Mouse (Mus musculus): ENCODE results near the gene Vapb. TPM values are rescaled to one million over a fixed set of nuclear protein-coding genes. Genes with fewer than 3 reads are reported as not detected.
"Not testable (repeated sequence)": the region's sequence is repeated elsewhere in the genome, so short reads cannot be mapped to it uniquely, and the experiment has no call there.

Vapb gene
- polyA plus RNA-seq, 1 experiment: 21.3 TPM

DNA sequence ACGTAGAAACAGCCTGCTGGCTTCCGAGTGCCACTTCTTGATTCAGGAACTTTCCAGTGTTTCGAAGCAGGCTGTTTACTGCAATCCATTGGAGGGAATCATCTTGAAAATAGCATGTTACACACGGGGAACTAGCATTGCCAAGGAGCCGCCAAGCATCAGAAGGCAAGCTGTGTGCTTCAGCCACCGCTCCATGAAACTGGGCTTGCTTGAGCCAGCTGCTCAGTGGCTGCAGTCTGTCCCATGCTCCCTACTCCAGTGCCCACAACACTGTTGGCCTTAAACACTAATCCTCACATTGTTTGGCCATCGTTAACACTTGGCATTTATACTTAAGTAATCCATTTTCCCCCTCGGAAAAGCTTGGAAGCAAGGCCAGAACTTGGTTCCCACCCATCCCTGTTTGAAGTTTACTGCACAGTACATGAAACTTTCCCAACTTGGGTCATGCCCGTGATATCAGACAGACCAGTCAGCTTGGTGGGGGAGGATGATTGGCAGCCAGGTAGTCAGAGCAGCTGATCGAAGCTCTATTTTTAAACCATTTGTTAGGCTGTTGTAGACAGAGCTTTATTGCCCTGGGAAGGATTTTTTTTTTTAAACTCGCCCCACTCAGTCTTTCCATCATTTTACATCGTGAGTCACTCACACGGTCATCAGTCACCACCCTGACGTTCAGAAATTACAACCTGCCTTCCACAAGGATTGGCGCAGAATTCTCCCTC, 31.3 kb upstream of the Vapb start:
- Histone ChIP-seq H3K4me3 (ENCODE audit: insufficient read depth, low read depth, low read length) (no peak overlapping the region), H3K27me3 (replicated peaks; ENCODE audit: control insufficient read depth, insufficient read depth, low read length) (no peaks in the 10 kb centered on the region), H3K4me1 (ENCODE audit: control insufficient read depth, insufficient read depth, low read length) (peaks cover 6% of the 10 kb centered on the region; the same call in 1 of the 2 replicates), H3K36me3 (ENCODE audit: control insufficient read depth, insufficient read depth, low read length) (no peaks in the 10 kb centered on the region), H3K27ac (ENCODE audit: insufficient read depth, low read depth, low read length) (no peak overlapping the region)
- DNase-seq: no peak
- no peak for TF ChIP-seq POLR2A (IDR thresholded peaks at IDR 0.05; ENCODE audit: low read depth, low read length)
- TF ChIP-seq CTCF (conservative IDR thresholded peaks at IDR 0.05; ENCODE audit: insufficient read depth, insufficient read length, low read depth, low read length): no peak
- 81% methylated on average over 15 of the region's 15 CpGs for WGBS

DNA sequence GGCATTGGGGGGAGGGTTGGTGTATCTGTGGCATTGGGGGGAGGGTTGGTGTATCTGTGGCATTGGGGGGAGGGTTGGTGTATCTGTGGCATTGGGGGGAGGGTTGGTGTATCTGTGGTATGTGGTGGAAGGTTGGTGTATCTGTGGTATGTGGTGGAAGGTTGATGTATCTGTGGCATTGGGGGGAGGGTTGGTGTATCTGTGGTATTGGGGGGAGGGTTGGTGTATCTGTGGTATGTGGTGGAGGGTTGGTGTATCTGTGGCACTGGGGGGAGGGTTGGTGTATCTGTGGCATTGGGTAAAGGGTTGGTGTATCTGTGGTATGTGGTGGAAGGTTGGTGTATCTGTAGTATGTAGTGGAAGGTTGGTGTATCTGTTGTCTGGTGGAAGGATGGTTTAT, 29.7 kb upstream of the Vapb start:
- not testable (repeated sequence) for H3K36me3 ChIP-seq (ENCODE audit: control insufficient read depth, insufficient read depth, low read length); DNase-seq; H3K4me3 ChIP-seq (ENCODE audit: insufficient read depth, low read depth, low read length); H3K27ac ChIP-seq (ENCODE audit: insufficient read depth, low read depth, low read length); H3K27me3 ChIP-seq (replicated peaks; ENCODE audit: control insufficient read depth, insufficient read depth, low read length); H3K4me1 ChIP-seq (ENCODE audit: control insufficient read depth, insufficient read depth, low read length)

DNA sequence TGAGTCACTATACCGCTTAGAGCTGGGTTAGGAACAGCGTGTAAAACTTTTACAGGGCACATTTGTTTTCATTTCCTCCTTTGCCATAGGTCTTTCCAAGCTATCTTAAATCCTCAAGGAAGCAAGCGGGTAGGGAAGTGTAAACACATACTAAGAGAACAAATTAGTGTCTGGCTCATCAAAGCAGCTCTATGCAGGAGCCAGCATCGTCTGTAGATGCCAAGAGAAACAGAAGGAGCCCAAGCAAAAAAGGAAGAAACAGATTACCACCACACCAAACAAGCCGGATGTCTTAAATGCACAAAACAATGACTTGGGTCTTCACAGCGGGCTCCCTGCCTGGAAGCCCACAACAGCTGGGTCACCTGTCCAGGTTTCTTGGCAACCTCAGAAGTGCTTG, 27.1 kb upstream of the Vapb start:
- TF ChIP-seq CTCF (conservative IDR thresholded peaks at IDR 0.05; ENCODE audit: insufficient read depth, insufficient read length, low read depth, low read length): no peak
- TF ChIP-seq POLR2A (IDR thresholded peaks at IDR 0.05; ENCODE audit: low read depth, low read length): no peak
- Histone ChIP-seq H3K27ac (ENCODE audit: insufficient read depth, low read depth, low read length) (no peak overlapping the region), H3K27me3 (replicated peaks; ENCODE audit: control insufficient read depth, insufficient read depth, low read length) (no peaks in the 10 kb centered on the region), H3K4me1 (ENCODE audit: control insufficient read depth, insufficient read depth, low read length) (no peaks in the 10 kb centered on the region), H3K4me3 (ENCODE audit: insufficient read depth, low read depth, low read length) (no peak overlapping the region), H3K36me3 (ENCODE audit: control insufficient read depth, insufficient read depth, low read length) (no peaks in the 10 kb centered on the region)
- DNase-seq: no peak
- WGBS: 62% methylated on average over 6 of the region's 6 CpGs

DNA sequence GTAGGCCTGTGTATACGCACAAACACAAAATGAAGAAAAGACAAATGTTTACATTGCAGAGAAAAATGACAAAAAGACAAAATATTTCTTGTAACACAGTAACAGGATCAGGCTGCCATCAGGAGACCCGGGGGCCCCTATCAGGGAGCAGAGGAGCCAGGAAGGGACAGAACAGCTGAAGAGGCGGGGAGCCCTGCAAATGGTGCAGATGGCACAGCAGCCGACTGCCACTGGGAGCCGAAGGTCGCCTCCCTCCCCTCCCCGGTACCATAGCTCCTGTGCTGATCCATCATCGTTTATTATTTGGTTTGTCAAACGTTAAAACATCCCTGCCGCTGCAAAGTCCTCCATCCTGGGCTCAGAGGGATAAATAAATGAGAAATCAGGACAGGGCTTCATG, 24.7 kb upstream of the Vapb start:
- no peaks in the 10 kb centered on the region for H3K36me3 ChIP-seq (ENCODE audit: control insufficient read depth, insufficient read depth, low read length)
- no peak overlapping the region for H3K4me3 ChIP-seq (ENCODE audit: insufficient read depth, low read depth, low read length)
- no peak for TF ChIP-seq CTCF (conservative IDR thresholded peaks at IDR 0.05; ENCODE audit: insufficient read depth, insufficient read length, low read depth, low read length)
- no peak for TF ChIP-seq POLR2A (IDR thresholded peaks at IDR 0.05; ENCODE audit: low read depth, low read length)
- H3K4me1 ChIP-seq (ENCODE audit: control insufficient read depth, insufficient read depth, low read length): no peaks in the 10 kb centered on the region
- DNase-seq: no peak
- no peaks in the 10 kb centered on the region for H3K27me3 ChIP-seq (replicated peaks; ENCODE audit: control insufficient read depth, insufficient read depth, low read length)
- H3K27ac ChIP-seq (ENCODE audit: insufficient read depth, low read depth, low read length): no peak overlapping the region
- WGBS: 52% methylated on average over 10 of the region's 10 CpGs

DNA sequence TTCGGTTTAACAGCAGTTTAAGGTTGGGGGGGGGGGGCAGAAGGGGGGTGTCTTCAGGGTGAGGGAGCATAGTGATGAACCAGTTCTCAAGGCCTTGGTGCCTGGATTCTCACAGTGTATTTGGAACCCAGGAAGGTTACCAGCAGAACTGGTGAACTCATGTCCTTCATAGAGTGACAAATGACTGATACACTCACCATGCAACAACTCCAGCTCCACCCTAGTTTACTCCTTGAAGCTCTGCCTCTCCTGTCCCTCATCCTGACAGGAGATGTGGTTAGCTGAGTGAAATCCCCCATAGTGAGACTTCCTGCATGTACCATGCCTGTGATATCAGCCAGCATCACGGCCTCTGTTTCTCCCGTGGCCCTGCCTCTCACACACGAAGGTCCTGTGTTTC, 24.1 kb upstream of the Vapb start:
- 84% methylated on average over 4 of the region's 4 CpGs for WGBS
- no peak for DNase-seq

DNA sequence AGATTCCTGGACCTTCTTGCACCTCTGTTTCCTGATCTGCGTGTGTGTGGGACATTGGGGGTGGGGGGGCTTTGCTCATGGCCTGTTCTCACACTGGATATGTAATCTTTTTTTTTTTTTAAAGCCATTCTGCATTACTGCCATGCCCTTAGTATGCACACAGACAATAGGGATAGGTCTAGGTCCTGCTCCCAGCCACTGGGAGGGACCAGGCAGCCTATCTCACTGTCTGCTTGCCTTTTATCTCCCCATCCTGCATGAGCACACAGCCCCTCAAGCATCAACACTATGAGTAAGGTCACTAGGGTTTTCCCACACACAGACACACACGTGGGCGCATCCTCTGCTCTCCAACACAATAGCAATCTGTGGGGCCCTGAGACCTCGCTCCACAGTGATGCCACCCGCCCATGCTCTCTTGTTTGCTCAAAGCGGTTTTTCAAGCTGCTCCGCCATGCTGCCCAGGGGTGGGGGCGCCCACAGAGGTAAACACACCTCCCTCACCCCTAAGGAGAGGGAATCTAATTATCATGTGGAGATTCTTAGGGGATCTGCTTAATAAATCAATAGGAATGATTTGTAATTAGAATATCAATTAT, 22.6 kb upstream of the Vapb start:
- WGBS: 86% methylated on average over 8 of the region's 8 CpGs
- TF ChIP-seq CTCF (conservative IDR thresholded peaks at IDR 0.05; ENCODE audit: insufficient read depth, insufficient read length, low read depth, low read length) (no peak), POLR2A (IDR thresholded peaks at IDR 0.05; ENCODE audit: low read depth, low read length) (no peak)
- Histone ChIP-seq H3K36me3 (ENCODE audit: control insufficient read depth, insufficient read depth, low read length) (no peaks in the 10 kb centered on the region), H3K4me3 (ENCODE audit: insufficient read depth, low read depth, low read length) (no peak overlapping the region), H3K27me3 (replicated peaks; ENCODE audit: control insufficient read depth, insufficient read depth, low read length) (no peaks in the 10 kb centered on the region), H3K27ac (ENCODE audit: insufficient read depth, low read depth, low read length) (no peak overlapping the region), H3K4me1 (ENCODE audit: control insufficient read depth, insufficient read depth, low read length) (no peaks in the 10 kb centered on the region)
- DNase-seq: no peak

More for the DNA sequence above, 24.1 kb upstream of the Vapb start:
- Histone ChIP-seq H3K4me1 (ENCODE audit: control insufficient read depth, insufficient read depth, low read length) (no peaks in the 10 kb centered on the region), H3K36me3 (ENCODE audit: control insufficient read depth, insufficient read depth, low read length) (no peaks in the 10 kb centered on the region), H3K27ac (ENCODE audit: insufficient read depth, low read depth, low read length) (no peak overlapping the region), H3K27me3 (replicated peaks; ENCODE audit: control insufficient read depth, insufficient read depth, low read length) (no peaks in the 10 kb centered on the region), H3K4me3 (ENCODE audit: insufficient read depth, low read depth, low read length) (no peak overlapping the region)
- TF ChIP-seq POLR2A (IDR thresholded peaks at IDR 0.05; ENCODE audit: low read depth, low read length) (no peak), CTCF (conservative IDR thresholded peaks at IDR 0.05; ENCODE audit: insufficient read depth, insufficient read length, low read depth, low read length) (no peak)

DNA sequence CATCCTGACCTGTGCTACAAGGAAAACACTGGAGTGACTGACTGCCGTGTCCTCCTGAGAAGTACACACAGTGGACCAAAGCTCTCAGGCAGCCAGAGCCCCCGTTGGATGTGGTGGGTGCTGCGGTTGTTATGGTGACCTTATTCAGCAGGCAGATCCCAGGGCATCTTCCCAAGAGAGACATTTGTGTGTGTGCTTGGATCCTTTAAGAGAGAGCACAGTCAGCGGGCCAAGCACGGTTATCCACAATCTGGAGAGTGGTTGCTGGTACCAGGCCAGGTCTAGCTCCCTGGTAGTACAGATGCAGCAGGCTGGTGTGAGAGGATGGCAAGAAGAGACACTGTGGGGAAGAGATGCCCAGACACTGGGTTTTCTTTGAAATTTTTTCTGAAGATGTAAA, 20.3 kb upstream of the Vapb start:
- Histone ChIP-seq H3K27ac (ENCODE audit: insufficient read depth, low read depth, low read length) (no peak overlapping the region), H3K4me1 (ENCODE audit: control insufficient read depth, insufficient read depth, low read length) (no peaks in the 10 kb centered on the region), H3K27me3 (replicated peaks; ENCODE audit: control insufficient read depth, insufficient read depth, low read length) (no peaks in the 10 kb centered on the region), H3K4me3 (ENCODE audit: insufficient read depth, low read depth, low read length) (no peak overlapping the region), H3K36me3 (ENCODE audit: control insufficient read depth, insufficient read depth, low read length) (no peaks in the 10 kb centered on the region)
- DNase-seq: no peak
- WGBS: 93% methylated on average over 5 of the region's 5 CpGs
- TF ChIP-seq POLR2A (IDR thresholded peaks at IDR 0.05; ENCODE audit: low read depth, low read length) (no peak), CTCF (conservative IDR thresholded peaks at IDR 0.05; ENCODE audit: insufficient read depth, insufficient read length, low read depth, low read length) (no peak)

DNA sequence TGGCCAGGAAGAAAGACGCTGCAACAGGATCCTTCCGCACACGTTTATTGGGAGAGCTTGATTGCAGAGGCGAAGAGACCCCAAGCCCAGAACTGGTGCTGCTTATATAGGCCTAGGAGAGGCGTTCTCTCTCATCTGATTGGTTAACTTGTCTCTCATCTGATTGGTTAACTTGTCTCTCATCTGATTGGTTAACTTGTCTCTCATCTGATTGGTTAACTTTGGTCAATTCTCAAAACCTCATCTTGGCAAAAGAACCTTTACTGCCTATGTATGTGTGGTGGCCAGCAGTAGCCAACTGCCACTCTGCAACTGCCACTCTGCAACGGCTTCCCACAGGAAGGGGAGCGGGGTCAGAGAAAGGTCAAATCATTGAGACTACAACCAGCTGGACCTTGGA, 18.2 kb upstream of the Vapb start, which contains the start of gene 1700010B08Rik:
1700010B08Rik (plus strand) TSS at position 301 of the 400 bp plus-strand sequence.
- not testable (repeated sequence) for DNase-seq; H3K27me3 ChIP-seq (replicated peaks; ENCODE audit: control insufficient read depth, insufficient read depth, low read length); H3K27ac ChIP-seq (ENCODE audit: insufficient read depth, low read depth, low read length); H3K4me3 ChIP-seq (ENCODE audit: insufficient read depth, low read depth, low read length); H3K36me3 ChIP-seq (ENCODE audit: control insufficient read depth, insufficient read depth, low read length); H3K4me1 ChIP-seq (ENCODE audit: control insufficient read depth, insufficient read depth, low read length)
- whole genome bisulfite sequencing: 83% methylated on average over 6 of the region's 7 CpGs
